Mouse (Mus musculus) limb, embryonic 14.5 days (tissue): ENCODE measurements around the gene Arhgap21. TPM values are rescaled to one million over a fixed set of nuclear protein-coding genes. Genes with fewer than 3 reads are reported as not detected.

Source experiments
- ATAC-seq: fragments of 200-750 bp; cut with Nextera tagmentation; 2 replicates; pipeline ENCODE4 v1.8.0; 2017; ENCODE audit warnings: low read depth, moderate number of reproducible peaks, moderate TSS enrichment; ENCODE audit not compliant: low FRiP score
- DNase-seq: peaks from one replicate; pipeline ENCODE4 v3.0.0-alpha.2; 2015; ENCODE audit warnings: low spot score
- H3K27ac ChIP-seq: fragments of 300-500 bp; sonication (generic); replicated peaks from 2 replicates; pipeline ENCODE4 v1.5.1; 2014; ENCODE audit warnings: low read depth, mild to moderate bottlenecking, low read length, moderate library complexity, mixed read lengths
- H3K27me3 ChIP-seq: fragments of 300-500 bp; sonication (generic); 2 replicates; pipeline ENCODE4 v1.6.1; 2014; ENCODE audit warnings: low read length, mixed read lengths; ENCODE audit not compliant: control insufficient read depth, insufficient read depth
- H3K36me3 ChIP-seq: fragments of 300-500 bp; sonication (generic); 2 replicates; pipeline ENCODE4 v1.6.1; 2014; ENCODE audit warnings: mild to moderate bottlenecking, low read length, moderate library complexity, mixed read lengths; ENCODE audit not compliant: control insufficient read depth, insufficient read depth
- H3K4me1 ChIP-seq: fragments of 300-500 bp; sonication (generic); 2 replicates; pipeline ENCODE4 v1.6.1; 2014; ENCODE audit warnings: antibody characterized with exemption, low read length, mixed read lengths; ENCODE audit not compliant: control insufficient read depth, insufficient read depth
- H3K4me2 ChIP-seq: fragments of 300-500 bp; sonication (generic); replicated peaks from 2 replicates; pipeline ENCODE4 v1.6.1; 2014; ENCODE audit warnings: low read depth, mild to moderate bottlenecking, low read length, moderate library complexity; ENCODE audit not compliant: severe bottlenecking
- H3K4me3 ChIP-seq: fragments of 300-500 bp; sonication (generic); replicated peaks from 2 replicates; pipeline ENCODE4 v1.5.1; 2014; ENCODE audit warnings: low read length
- H3K9ac ChIP-seq: fragments of 300-500 bp; sonication (generic); 2 replicates; pipeline ENCODE4 v1.6.1; 2014; ENCODE audit warnings: mild to moderate bottlenecking, low read depth, low read length, moderate library complexity; ENCODE audit not compliant: severe bottlenecking
- H3K9me3 ChIP-seq: fragments of 300-500 bp; sonication (generic); 2 replicates; pipeline ENCODE4 v1.6.1; 2016; ENCODE audit warnings: low read length; ENCODE audit not compliant: control insufficient read depth
- POLR2A ChIP-seq: fragments of 200-500 bp; IDR thresholded peaks from 2 replicates; pipeline ENCODE4 v1.8.0; 2012; ENCODE audit warnings: inconsistent platforms, mild to moderate bottlenecking, moderate library complexity, borderline replicate concordance; ENCODE audit not compliant: insufficient read depth, insufficient read length; ENCODE audit errors: extremely low read depth
- WGBS: fragments of 180-500 bp; shearing (Covaris S2); extraction: QIAGEN DNeasy Blood & Tissue Kit; methylation state at CpG from one replicate; pipeline ENCODE4 v1.1.7; 2014; 5-methylcytosine and 5-hydroxymethylcytosine counted together
- polyA plus RNA-seq, 2 experiments: library from polyadenylated mRNA; depleted of rRNA in 1 of 2; stranded (reverse) in 1 of 2; unstranded in 1 of 2; fragments of >200 nt; fragmentation: Nextera tagmentation in 1 of 2; extraction: Ambion mirVana in 1 of 2; gene quantifications; 2 replicates each; pipeline versions ENCODE4 v1.2.1 to v1.2.3; 2012 to 2014

Arhgap21 gene
- polyA plus RNA-seq, 2 experiments: 19.6 to 29.2 TPM

GRCm38 (mm10) chr2:20943730-20944454 lies 24.8 kb downstream of the Arhgap21 start:
- Histone ChIP-seq H3K4me2 (no peak overlapping the region), H3K27me3 (no peaks in the 10 kb centered on the region), H3K4me1 (peaks cover 14% of the 10 kb centered on the region; the same call in 1 of the 2 replicates), H3K9me3 (no peaks in the 10 kb centered on the region), H3K9ac (no peak overlapping the region), H3K4me3 (no peak overlapping the region), H3K36me3 (no peaks in the 10 kb centered on the region), H3K27ac (no peak overlapping the region)
- ATAC-seq: no peak
- DNase-seq: no peak
- WGBS: 39% methylated on average over 7 of the region's 7 CpGs
- no peak for TF ChIP-seq POLR2A

DNA sequence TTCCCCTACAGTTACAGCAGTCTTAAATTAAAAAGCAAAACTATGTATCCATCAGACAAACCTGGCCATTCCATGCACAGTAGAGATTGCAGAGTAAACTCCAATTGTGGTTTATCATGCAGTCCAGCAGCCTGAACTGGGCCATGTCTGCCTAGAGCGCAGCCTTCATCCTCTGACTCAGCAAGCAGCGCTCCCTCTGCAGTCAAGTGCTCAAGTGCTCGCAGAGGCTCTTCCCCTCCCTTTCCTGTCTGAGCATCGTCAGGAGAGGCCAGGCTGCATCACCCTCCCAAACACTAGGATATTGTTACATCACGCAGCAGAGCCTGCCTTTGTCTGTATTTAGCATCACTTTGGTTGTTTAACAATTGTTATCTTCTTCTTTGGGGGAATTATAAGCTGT lies 25.5 kb downstream of the Arhgap21 start:
- Histone ChIP-seq H3K9ac (no peak overlapping the region), H3K4me1 (peaks cover 14% of the 10 kb centered on the region; the same call in 1 of the 2 replicates), H3K27ac (no peak overlapping the region), H3K27me3 (no peaks in the 10 kb centered on the region), H3K4me3 (no peak overlapping the region), H3K4me2 (no peak overlapping the region), H3K36me3 (no peaks in the 10 kb centered on the region), H3K9me3 (no peaks in the 10 kb centered on the region)
- no peak for DNase-seq
- 13% methylated on average over 5 of the region's 5 CpGs for WGBS
- TF ChIP-seq POLR2A: no peak
- ATAC-seq: no peak

- DNase-seq (peak; percentile 33), ATAC-seq (no peak)
- TF ChIP-seq POLR2A: no peak
- Histone ChIP-seq H3K27ac (no peak overlapping the region), H3K4me1 (peaks cover 14% of the 10 kb centered on the region; the same call in 1 of the 2 replicates), H3K4me2 (no peak overlapping the region), H3K9ac (no peak overlapping the region), H3K9me3 (no peaks in the 10 kb centered on the region), H3K36me3 (no peaks in the 10 kb centered on the region), H3K4me3 (no peak overlapping the region), H3K27me3 (no peaks in the 10 kb centered on the region)
- 24% methylated on average over 10 of the region's 10 CpGs for WGBS
Observed at GRCm38 (mm10) chr2:20942434-20943198, 26.1 kb downstream of the Arhgap21 start.

- peak; percentile 48 for DNase-seq
Observed at GRCm38 (mm10) chr2:20941105-20941504, 27.6 kb downstream of the Arhgap21 start.

DNA sequence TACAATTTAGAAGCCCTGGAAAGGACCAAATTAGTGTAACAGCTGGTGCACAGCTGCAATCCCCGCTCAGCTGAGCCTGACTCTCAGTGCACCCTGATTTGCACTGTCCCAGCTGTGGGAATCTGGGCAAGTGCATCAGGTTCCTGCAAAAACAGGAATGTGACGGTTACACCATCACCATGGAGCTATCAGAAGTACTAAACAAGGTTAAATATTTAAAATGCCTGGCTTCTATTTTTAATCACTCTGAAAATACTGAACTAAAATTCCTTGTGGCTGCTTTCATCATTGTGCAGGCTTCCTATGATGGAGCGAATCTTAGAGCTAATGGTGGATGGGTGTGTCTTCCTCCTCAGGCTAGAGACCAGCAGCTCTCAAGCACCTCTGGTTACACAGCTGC lies 29.3 kb downstream of the Arhgap21 start:
- ATAC-seq (peak; percentile 61; the same call in 1 of the 2 replicates), DNase-seq (no peak)
- Histone ChIP-seq H3K36me3 (no peaks in the 10 kb centered on the region), H3K4me3 (no peak overlapping the region), H3K4me2 (no peak overlapping the region), H3K4me1 (peaks cover 19% of the 10 kb centered on the region; the same call in 1 of the 2 replicates), H3K9me3 (no peaks in the 10 kb centered on the region), H3K27ac (no peak overlapping the region), H3K9ac (no peak overlapping the region), H3K27me3 (no peaks in the 10 kb centered on the region)
- 50% methylated on average over 3 of the region's 3 CpGs for WGBS
- no peak for TF ChIP-seq POLR2A

More at GRCm38 (mm10) chr2:20941105-20941504, 27.6 kb downstream of the Arhgap21 start:
- H3K27me3 ChIP-seq: no peaks in the 10 kb centered on the region
- H3K4me2 ChIP-seq: no peak overlapping the region
- H3K4me3 ChIP-seq: no peak overlapping the region
- no peak for TF ChIP-seq POLR2A
- no peak for ATAC-seq
- no peaks in the 10 kb centered on the region for H3K36me3 ChIP-seq
- no peak overlapping the region for H3K9ac ChIP-seq
- peaks cover 19% of the 10 kb centered on the region; the same call in 1 of the 2 replicates for H3K4me1 ChIP-seq
- no peak overlapping the region for H3K27ac ChIP-seq
- no peaks in the 10 kb centered on the region for H3K9me3 ChIP-seq
